Mouse (Mus musculus) right cerebral cortex, postnatal 4 days (tissue): ENCODE data around the gene Cldn7.

Experiments used
- DNase-seq: peaks from one replicate; pipeline ENCODE4 v3.0.0-alpha.2; 2022

Gene Cldn7

DNA sequence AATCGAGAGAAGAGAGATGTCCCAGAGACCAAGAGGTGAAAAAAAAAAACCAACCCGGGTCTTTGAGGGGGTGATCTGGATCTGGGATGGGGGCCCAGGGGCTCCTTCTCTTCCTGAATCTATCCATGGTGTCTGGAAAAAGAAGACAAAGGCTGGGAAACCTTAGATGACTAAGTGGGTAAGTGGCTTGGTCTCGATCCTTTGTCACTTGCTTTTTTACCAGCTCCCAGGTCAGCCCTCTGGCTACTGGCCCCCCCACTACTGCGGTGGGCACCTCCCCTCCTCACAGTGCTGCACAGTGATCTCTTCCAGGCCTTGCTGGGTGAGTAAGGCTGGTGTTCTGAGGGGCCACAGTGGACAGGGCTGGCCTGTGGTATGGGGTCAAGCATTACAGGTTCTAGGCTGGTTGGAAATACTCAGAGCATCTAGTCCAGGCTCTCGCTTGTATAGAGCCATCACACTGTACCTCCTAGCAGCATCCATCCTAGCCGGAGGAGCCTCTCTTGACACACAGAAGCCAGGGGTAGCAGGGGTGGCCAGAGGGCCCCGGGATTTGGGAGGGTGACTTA, 52.7 kb downstream of the Cldn7 start:
- no peak for DNase-seq
